Mouse (Mus musculus) adrenal gland, postnatal 14 days (tissue): ENCODE data around the gene Magi1. TPM values are rescaled to one million over a fixed set of nuclear protein-coding genes. Genes with fewer than 3 reads are reported as not detected.
A peak's percentile ranks its signal among the peaks of the same experiment; 100 is the strongest.

Source experiments
- DNase-seq: peaks from one replicate; pipeline ENCODE4 v3.0.0; 2021; ENCODE audit warnings: mixed read lengths
- total RNA-seq: library from RNA; stranded (reverse); gene quantifications from 2 replicates; pipeline ENCODE4 v1.2.3, GENCODE M21; 2021

Gene Magi1
- total RNA-seq, 1 experiment from 2014 or later, result 17.5 TPM

GRCm38 (mm10) chr6:94111833-94112232, 171.9 kb downstream of the Magi1 start:
- no peak for DNase-seq

DNA sequence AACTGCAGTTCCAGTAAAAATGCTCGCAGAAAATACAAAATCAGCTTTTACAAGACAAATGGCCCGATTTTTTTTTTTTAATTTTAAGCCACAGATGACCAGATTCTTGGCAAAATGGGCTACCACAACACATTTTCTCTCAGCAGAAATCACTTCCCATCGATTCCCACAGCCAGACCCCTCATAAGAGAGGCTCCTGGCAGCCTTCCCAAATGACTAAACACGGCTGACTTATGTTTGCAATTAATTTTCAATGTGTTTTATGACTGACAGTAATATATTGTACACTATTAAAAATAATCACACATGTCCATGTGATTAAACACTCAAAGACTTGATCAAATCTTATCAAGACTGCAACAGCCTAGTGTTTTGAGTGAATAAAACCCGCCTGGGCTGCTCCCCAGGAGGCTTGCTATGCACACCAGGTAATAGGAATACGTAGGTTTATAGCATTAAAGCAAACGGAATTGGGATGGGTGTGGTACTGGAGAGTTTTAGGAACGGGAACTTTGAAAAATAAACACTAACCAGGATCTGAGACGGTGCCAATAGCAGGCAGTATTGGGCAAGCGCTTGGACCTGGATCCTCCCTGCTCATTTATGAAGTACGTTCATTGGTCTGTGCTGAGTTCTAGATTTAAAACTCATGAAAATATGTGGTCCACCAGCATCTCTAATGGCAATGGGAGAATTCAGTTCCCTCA, 176.2 kb downstream of the Magi1 start:
- DNase-seq, result no peak

DNA sequence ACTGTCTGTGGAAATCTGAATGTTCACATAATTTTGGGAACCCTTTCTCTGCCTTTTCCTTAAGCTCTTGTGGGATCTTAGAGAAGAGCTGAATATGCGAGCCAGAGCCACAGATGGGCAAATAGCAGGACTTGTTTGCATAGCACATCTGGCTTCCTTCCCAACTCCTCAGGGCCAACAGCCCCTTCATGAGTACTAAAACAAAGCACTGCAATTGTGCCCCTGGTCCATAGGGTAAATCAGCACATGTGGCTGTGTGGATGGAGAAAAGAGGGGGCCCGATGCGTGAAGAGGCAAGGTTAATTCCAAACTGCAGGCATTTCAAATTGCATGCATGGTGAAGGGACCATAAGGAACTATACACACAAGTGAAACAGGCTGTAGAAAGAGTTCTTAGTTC, 180.1 kb downstream of the Magi1 start:
- no peak for DNase-seq

DNA sequence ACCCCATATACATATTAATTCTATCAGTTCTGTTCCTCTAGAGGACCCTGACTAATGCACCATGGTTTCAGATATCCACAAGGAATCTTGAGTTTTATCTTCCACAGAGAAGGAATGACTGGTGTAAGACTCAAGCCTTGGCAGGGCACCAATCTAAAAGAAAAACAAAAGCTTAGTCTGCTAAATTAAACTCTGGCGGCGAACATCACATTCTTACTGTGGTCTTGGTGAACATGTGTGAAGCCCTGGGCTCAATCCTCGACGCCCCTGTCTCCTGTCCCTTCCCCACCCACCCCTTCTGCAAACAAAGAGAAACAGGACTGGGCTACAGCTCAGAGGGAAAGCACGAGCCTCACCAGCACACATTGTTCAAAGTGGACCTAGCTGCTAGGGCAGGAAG, 182.5 kb downstream of the Magi1 start:
- DNase-seq, result no peak

DNA sequence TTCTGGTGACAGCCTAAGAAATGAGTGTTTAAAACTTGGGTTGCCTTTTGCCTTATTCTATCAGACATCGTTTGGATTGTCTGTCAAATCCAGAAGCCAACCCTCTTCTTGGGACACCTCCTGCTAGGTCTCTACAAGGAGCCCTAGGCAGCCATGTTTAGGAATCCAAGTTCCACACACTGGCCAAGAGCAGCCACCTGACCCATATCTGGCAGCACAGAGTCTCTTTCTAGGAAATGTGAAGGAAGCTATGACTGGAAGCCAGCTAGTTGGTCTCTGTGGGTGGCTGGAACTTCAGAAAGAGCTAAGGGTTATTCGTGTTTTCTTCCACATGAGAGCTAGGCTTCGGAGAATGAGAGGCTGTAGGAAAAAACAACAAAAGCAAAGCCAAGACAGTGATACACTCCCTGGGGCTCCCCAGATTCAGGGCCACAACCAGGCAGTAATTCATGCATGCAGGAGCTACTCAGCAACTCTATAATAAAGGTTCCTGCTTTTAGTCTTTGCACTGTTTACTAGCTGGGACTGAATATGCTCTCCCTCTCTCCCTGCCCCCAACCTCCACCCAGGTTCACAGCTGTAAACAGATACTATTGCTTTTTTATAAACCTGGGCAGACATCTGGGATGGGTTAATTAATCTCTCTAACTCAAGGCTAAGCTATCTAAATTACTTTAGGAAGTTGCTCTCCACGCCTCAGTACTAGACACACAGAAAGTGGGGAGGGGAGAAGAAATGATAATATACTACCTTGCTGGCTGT, 188.6 kb downstream of the Magi1 start:
- DNase-seq, result peak; percentile 37

- no peak for DNase-seq
These were observed 190.6 kb downstream of the Magi1 start for GRCm38 (mm10) chr6:94092969-94093597.

DNA sequence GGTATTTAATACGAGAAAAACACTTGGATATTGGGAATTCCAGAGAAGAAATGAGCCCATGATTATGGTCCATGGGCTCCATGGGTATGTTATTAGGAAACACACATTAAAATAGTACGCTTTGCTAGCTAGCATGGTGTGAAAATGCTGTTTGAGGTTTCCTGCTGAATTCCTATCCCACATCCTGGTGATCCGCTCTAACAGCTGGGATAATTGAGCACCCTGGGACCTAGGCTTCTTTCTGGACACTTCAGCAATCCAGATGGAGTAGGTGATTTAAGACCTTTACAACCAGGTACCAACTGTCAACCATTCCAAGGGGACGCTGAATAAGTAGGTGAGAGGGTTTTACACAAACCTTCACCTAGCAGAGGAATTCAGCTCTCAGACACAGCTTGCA, 191.2 kb downstream of the Magi1 start:
- DNase-seq, result no peak

DNA sequence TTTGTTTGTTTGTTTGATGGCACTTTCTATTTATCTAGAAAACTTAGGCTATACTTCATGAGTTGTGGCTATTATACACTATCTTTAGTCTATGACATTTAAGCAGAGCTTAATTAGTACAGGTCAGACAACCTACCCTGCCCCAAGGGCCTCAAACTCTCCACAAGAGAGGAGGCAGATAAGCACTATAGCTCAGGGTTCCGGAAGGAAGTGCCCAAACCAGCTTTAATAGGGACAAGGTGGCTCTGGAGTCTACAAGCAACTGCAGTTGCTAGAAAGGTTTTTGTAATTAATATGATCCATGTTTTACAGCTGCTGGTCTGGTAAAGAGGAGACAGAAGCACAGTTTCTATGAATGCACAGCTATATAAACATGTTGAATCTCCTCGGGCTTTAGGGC, 196.9 kb downstream of the Magi1 start:
- no peak for DNase-seq

- no peak for DNase-seq
These were observed 199.0 kb downstream of the Magi1 start for GRCm38 (mm10) chr6:94084752-94085151.

DNA sequence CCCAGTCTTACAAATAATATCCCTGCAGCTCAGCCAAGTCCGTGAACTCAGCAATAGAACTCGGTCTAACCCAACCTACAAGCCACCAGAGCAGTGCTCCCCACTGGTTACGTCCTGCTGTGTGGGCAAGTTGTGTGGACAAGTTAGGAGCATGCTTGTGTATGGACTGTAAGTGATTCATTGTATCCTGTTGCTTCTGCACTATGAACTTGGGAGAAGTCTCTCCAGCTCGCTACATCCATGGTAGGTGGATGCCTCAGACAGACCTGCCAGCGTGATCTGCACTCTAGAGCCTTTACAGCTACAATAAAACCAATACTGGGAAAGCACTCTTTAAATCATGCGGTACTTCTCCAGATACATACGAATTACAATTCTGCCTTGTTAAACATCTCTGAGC, 200.3 kb downstream of the Magi1 start:
- no peak for DNase-seq

- peak; percentile 83 for DNase-seq
These were observed 202.7 kb downstream of the Magi1 start for GRCm38 (mm10) chr6:94080933-94081545.

GRCm38 (mm10) chr6:94078934-94079333, 204.8 kb downstream of the Magi1 start:
- DNase-seq, result no peak

DNA sequence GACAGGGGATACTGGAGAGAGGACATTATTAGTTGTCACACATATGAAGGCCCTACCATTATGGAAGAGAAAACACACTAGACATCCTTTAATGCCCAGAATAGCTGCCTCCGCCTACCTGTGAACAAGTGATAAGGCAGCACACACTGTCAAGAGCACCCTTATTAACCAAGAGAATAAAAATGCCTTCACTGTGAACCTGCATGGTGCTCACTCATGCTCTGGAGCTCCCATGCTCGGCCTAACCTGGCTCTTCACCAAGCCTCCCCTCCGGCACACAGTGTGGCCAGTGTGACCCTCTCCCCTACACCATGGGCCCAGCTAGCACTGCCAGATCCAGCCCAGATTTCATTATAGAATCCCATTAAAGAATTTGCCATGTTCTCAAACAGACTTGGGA, 206.7 kb downstream of the Magi1 start:
- DNase-seq, result no peak

GRCm38 (mm10) chr6:94075990-94076389, 207.7 kb downstream of the Magi1 start:
- no peak for DNase-seq

DNA sequence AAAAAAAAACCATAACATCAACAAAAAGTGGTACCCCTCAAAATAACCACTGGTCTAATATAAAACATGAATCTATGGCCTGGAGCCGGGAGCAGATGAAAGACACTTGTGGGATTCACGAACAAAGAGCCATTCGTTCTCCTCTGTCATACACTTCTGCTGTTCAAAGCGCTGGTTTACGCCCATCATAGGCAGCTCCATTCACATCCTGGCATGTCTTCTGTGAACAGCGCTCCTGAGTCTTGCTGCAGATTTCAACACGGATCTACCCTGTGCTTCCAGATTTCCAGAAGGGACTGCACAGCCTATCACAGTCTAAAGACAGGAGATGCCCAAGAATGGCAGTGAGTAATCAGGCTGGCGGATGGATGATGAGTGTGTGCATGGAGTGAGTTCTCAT, 208.5 kb downstream of the Magi1 start:
- DNase-seq, result no peak

DNA sequence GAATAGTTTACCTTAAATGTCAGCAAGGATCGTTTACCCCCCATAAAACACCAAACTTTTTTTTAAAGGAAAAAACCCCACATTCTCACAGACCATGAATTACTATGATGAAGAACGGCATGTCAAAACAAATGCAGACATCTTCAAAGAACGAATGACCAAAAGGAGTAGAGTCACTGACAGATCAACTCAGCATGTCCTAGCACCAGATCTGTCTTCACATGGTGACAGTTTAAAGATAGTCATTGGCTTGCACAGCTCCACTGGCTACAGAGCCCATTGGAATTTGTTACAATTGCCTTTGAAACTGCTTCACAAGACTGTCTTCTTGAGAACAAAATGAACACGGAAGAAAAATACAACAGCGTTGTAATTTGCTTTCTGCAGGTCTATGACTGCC, 212.0 kb downstream of the Magi1 start:
- no peak for DNase-seq

DNA sequence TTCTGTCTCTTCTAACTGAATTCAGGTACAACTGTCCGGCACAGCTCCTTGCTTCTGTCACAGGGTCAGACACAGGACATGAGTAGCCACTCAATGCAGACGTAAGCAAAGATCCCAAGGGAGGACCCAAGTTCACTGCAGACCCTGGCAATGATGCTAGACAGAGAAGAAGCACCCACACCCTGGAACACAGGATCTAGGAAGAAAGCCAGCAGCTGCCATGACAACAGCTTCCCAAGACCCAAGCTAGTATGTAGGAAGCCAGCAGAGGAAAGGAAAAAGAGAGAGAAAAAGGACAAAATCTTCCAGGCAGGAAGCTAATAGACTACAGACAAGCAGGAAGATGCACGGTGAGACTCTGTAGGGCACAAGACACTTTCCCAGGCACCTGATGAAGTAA, 213.0 kb downstream of the Magi1 start:
- DNase-seq, result no peak

- no peak for DNase-seq
These were observed 214.3 kb downstream of the Magi1 start for GRCm38 (mm10) chr6:94069421-94069820.

GRCm38 (mm10) chr6:94067741-94068450, 215.8 kb downstream of the Magi1 start:
- DNase-seq, result no peak

GRCm38 (mm10) chr6:94064832-94065231, 218.9 kb downstream of the Magi1 start:
- no peak for DNase-seq

GRCm38 (mm10) chr6:94063542-94063941, 220.2 kb downstream of the Magi1 start:
- DNase-seq, result no peak

GRCm38 (mm10) chr6:94061424-94061980, 222.2 kb downstream of the Magi1 start:
- DNase-seq, result no peak
